Mouse (Mus musculus): Measurements from ENCODE around the gene Shc4.

Shc4 gene

GRCm38 (mm10) chr2:125685441-125686150 lies 38.4 kb downstream of the Shc4 start:
- in situ Hi-C loops (cut with MboI; ENCODE audit: low sequenced_read_pairs): no loop called here

GRCm38 (mm10) chr2:125684559-125685440 lies 39.1 kb downstream of the Shc4 start:
- in situ Hi-C loops (cut with MboI; ENCODE audit: low sequenced_read_pairs): no loop called here

GRCm38 (mm10) chr2:125683895-125684294 lies 40.1 kb downstream of the Shc4 start:
- in situ Hi-C loops (cut with MboI; ENCODE audit: low sequenced_read_pairs): no loop called here

GRCm38 (mm10) chr2:125681811-125682210 lies 42.1 kb downstream of the Shc4 start:
- in situ Hi-C loops (cut with MboI; ENCODE audit: low sequenced_read_pairs): no loop called here

- in situ Hi-C loops (cut with MboI; ENCODE audit: low sequenced_read_pairs): no loop called here
Observed at GRCm38 (mm10) chr2:125672957-125673631, 50.9 kb downstream of the Shc4 start, which contains the start of gene Eid1. Gene Eid1, plus strand, starts transcription at chr2:125673095.

GRCm38 (mm10) chr2:125672568-125672956 lies 51.4 kb downstream of the Shc4 start:
- in situ Hi-C loops (cut with MboI; ENCODE audit: low sequenced_read_pairs): no loop called here

- in situ Hi-C loops (cut with MboI; ENCODE audit: low sequenced_read_pairs): no loop called here
Observed at GRCm38 (mm10) chr2:125670846-125671245, 53.1 kb downstream of the Shc4 start.

- in situ Hi-C loops (cut with MboI; ENCODE audit: low sequenced_read_pairs): no loop called here
Observed at GRCm38 (mm10) chr2:125667721-125668120, 56.2 kb downstream of the Shc4 start.

- in situ Hi-C loops (cut with MboI; ENCODE audit: low sequenced_read_pairs): no loop called here
Observed at GRCm38 (mm10) chr2:125667184-125667583, 56.8 kb downstream of the Shc4 start.

GRCm38 (mm10) chr2:125666668-125667067 lies 57.3 kb downstream of the Shc4 start:
- in situ Hi-C loops (cut with MboI; ENCODE audit: low sequenced_read_pairs): no loop called here

GRCm38 (mm10) chr2:125665909-125666308 lies 58.0 kb downstream of the Shc4 start:
- in situ Hi-C loops (cut with MboI; ENCODE audit: low sequenced_read_pairs): no loop called here

- in situ Hi-C loops (cut with MboI; ENCODE audit: low sequenced_read_pairs): no loop called here
Observed at GRCm38 (mm10) chr2:125665213-125665612, 58.7 kb downstream of the Shc4 start.

- in situ Hi-C loops (cut with MboI; ENCODE audit: low sequenced_read_pairs): no loop called here
Observed at GRCm38 (mm10) chr2:125662517-125662916, 61.4 kb downstream of the Shc4 start.

- in situ Hi-C loops (cut with MboI; ENCODE audit: low sequenced_read_pairs): no loop called here
Observed at GRCm38 (mm10) chr2:125661156-125661555, 62.8 kb downstream of the Shc4 start.

- in situ Hi-C loops (cut with MboI; ENCODE audit: low sequenced_read_pairs): no loop called here
Observed at GRCm38 (mm10) chr2:125660537-125661130, 63.3 kb downstream of the Shc4 start.

- in situ Hi-C loops (cut with MboI; ENCODE audit: low sequenced_read_pairs): no loop called here
Observed at GRCm38 (mm10) chr2:125659823-125660536, 64.0 kb downstream of the Shc4 start.

GRCm38 (mm10) chr2:125655391-125655790 lies 68.6 kb downstream of the Shc4 start:
- in situ Hi-C loops (cut with MboI; ENCODE audit: low sequenced_read_pairs): no loop called here

- in situ Hi-C loops (cut with MboI; ENCODE audit: low sequenced_read_pairs): no loop called here
Observed at GRCm38 (mm10) chr2:125653286-125653685, 70.7 kb downstream of the Shc4 start.

GRCm38 (mm10) chr2:125651563-125651962 lies 72.4 kb downstream of the Shc4 start:
- in situ Hi-C loops (cut with MboI; ENCODE audit: low sequenced_read_pairs): no loop called here

- in situ Hi-C loops (cut with MboI; ENCODE audit: low sequenced_read_pairs): no loop called here
Observed at GRCm38 (mm10) chr2:125650742-125651352, 73.1 kb downstream of the Shc4 start.

All from CH12F3 (cell line).